Mouse (Mus musculus) kidney, adult 18-20 months (tissue): ENCODE results near the gene Dennd2d.
A peak's percentile ranks its signal among the peaks of the same experiment; 100 is the strongest.

Experiments used
- DNase-seq: peaks from one replicate; pipeline ENCODE4 v3.0.0; 2021

The Dennd2d gene

DNA sequence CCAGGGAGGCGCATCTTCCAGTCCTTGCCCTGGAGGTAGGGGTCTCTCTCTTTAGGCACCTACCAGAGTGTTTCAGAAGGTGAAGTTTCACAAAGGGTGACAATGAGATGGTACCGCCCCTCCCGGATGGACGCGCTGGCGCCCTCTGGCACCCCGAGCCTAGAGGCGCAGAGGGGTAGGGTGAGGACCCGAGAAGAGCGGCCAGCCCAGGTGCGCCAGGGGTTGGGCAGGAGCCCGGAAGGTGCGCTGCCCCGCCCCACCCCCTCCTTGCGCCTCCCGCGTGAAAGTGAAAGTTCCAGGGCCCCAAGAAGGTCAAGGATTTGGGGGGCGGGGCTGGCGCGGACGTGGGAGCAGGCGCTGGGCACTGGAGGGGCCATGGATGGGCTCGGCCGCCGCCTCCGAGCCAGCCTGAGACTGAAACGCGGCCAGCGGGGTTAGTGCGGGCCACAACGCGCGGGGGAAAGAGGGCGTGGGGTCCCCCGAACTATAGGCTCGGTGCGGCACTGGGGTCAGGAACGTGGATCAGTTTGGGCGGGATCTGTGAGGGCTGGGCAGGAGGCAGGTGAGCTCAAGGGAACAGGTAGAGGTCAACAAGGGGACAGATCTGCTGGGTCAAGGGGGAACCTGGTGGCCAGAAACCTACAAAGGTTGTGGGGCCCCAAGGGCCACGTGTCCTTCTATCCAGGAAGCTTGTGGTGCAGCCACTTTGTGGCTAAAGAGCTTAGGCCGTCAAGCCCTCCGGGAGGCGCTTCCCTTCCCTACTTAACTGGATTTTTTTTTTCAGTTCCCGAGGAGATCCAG is at the start of gene Dennd2d:
Gene Dennd2d, plus strand, starts transcription at position 125 of the 801 bp plus-strand sequence.
- peak; percentile 64 for DNase-seq

DNA sequence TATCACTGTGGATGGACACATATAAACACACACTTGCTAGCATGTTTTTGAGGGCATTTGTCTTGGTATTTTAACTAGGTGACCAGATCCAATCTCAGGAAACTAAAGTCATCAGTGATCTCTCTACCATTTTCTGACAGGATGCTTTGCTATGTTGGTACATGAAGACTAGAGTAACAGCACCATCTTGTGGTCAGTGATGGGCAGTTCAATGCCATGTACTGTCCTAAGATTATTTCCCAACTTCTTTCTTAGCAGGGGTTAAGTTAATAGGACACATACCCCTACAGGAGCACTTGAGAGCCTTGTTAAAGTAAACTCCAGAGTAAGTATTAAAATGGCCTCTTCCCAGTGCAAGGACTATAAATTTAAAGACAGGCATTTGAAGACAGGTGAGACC is 33.6 kb upstream of the Dennd2d start:
- peak; percentile 7 for DNase-seq

DNA sequence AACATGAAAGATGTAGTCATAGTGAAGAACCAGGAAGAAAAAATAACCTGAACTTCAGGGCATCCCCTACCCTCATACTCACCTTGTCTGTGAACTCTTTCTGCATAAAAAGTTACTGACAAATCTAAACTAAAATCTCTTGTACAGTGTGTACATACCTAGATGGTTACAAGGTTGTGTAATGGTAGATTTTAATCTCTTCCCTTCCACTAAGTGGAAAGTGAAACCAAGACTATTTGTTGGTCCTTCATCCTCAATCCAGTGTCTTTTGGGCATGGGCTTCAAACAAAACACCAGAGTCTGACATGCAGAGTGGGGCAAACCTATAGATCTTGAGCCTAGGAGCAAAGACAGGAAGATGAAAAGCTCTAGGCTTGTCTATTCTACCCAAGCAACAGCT is 33.2 kb upstream of the Dennd2d start:
- DNase-seq: no peak

DNA sequence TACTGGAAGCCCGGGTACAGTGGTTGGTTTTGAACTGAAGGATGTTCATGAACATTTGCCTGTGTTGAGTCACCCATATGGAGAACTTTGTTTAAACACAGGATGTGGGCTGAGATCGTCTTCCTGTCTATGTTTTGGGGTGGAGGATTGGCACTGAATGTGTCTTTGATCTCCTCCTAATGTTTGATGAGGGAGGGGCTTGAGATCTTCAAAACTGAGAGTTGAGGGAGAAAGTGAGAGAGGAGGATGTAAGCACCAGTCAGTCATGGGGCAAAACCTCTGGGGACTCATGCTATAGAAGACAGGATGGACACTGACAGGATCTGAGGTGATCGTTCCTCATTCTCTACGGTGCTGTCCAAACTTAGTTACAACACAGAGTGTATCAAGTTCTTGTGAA is 32.6 kb upstream of the Dennd2d start:
- DNase-seq: no peak

DNA sequence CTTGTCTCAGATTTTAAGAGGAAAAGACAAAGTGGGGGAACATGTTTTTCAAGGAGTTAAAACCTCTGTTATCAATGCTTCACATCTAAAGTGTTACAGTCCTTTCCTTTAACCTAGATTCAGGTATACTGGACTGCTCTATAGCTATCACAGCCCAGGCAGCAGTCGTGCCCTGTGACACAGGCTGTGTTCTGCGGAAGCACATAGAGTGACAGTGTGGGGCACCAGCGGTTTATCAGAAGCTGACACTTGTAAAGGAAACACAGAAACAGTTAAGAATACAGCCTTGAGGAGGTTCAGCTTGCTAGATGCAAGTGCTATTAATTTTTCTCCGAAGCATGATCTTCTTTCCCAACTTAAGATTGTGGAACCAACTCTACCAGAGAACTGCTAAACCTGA is 29.6 kb upstream of the Dennd2d start:
- DNase-seq: no peak

DNA sequence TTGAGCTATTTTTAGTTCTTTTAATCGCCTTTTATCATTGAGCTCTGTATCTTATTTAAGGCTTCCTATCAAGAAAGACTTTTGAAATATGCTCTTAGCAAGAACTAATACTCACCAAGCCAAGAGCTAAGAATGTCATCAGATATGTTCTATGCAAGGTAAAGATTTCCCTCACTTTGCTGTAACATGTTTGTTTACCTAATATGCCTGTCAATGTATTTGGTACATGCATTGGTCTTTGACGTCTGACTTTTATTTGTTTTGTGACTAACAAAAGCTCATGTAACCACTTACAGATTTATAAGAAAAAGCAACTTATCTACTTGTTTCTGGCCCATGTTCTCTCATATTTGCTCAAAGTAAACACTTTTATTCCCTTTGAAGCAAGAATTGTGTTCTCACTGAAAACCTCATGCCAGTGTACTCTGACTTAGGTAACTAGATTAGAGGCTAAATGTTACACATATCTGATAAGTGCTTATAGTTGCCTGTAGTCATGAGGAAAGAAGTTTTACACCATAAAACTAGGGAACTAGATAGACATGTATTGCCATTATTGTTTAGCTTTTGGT is 24.8 kb upstream of the Dennd2d start:
- DNase-seq: no peak

DNA sequence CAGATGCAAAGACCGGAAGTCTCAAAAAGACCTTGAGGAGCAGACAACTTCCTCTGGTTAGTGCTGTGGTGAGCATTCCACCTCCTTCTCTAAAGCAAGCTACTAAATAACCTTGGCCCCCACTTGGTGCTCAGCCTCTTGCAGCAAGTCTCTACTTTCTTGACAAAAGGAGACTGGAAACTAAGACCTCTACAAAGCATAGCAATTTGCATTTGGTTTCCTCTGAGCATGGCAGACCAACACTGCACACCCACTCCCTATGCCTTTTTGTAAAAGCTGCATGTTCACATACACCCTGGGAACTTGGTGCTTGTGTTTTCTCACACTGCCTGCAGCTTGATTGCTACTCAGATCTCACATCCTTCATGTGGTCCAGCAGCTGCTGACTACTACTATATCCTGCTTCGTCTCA is 20.1 kb upstream of the Dennd2d start:
- DNase-seq: no peak

DNA sequence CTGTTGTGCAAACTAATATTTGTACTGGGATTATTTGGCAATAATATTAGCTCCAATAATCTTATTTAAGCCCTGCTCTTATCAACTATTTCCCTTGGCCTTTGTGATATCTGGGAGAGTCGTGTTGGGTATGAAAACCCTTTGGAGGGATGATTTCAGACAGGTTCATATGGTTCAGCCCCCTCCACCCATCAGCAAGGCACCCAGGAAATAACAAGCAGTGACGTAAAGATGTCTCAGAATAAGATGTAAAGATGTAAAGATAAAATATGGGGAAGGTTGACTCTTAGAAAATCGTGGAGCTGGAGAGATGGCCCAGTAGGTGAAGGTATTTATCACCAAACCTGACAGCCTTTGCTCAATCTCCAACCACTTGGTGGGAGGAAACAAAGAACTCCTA is 19.7 kb upstream of the Dennd2d start:
- no peak for DNase-seq

DNA sequence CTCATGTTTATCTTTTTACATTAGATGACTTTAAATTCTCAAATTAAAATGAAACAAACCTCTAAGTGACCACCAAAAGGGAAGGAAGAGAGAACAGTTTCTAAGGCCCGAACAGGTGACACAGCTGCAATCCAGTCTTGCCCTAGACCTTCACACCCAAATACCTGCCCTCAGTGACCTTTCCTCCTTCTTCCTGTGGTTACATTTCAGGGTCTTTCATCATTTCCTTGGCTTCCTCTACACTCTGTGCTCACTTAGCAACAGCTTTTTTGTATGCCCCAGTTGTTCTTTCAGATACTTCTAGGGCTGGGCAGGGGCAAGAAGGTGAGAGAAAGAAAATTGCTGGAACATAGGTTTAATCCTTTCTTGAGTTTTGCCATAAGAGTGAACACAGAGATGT is 17.5 kb upstream of the Dennd2d start:
- no peak for DNase-seq

DNA sequence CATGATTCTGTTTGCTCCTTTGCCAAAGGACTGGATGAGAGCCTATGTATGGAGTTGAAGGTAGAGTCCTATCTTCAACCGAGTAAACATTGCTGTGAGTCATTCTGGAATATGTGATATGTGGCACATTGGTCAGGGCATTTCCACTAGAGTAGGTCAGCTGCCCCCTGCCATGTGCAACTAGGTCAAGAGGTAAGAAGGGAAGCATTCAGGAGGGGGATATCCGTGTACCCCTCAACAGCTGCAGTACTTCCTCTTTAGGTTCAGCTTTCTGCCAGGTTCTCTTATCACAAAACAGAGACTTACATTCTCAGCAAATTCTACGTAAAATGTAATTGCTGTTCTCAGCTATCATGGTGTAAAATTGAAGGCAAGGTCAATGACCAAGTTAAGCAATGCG is 8.0 kb upstream of the Dennd2d start:
- no peak for DNase-seq

DNA sequence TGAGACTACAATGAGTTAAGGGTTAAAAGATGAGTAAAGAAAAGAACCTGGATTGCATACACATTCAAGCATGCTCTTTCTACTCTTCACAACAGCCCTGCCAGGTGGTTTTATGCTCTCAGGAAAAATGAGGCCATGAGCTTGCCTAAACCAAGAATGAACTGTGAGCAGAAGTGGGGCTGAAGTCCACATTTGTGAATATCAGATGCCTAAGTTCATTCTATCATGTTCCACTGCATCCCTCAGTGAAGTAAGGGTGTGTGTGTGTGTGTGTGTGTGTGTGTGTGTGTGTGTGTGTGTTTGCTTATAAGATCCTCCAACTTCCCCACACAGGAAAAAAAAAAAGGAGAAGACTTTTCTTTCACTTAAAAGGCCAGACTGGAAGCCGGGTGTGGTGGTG is 5.3 kb upstream of the Dennd2d start:
- no peak for DNase-seq

DNA sequence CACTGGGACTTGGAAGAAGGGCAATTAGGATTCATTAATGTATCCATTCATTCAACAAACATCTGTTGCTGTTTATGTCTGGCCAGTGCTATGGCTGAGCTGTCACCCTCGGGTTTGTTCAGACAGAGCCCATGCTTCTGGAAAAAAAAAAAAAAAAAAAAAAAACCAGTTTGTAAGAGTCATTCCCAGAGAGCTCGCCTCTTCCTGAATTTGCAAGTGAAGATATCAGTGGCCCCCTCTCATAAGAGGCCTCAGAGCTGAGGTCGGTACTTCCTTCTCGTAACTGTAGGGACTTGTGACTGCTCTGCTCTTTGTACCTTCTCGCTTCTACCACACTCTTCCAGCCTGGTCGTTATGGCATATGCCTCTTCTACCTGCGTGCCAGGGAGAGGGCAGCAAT is 1.1 kb downstream of the Dennd2d start:
- DNase-seq: no peak

DNA sequence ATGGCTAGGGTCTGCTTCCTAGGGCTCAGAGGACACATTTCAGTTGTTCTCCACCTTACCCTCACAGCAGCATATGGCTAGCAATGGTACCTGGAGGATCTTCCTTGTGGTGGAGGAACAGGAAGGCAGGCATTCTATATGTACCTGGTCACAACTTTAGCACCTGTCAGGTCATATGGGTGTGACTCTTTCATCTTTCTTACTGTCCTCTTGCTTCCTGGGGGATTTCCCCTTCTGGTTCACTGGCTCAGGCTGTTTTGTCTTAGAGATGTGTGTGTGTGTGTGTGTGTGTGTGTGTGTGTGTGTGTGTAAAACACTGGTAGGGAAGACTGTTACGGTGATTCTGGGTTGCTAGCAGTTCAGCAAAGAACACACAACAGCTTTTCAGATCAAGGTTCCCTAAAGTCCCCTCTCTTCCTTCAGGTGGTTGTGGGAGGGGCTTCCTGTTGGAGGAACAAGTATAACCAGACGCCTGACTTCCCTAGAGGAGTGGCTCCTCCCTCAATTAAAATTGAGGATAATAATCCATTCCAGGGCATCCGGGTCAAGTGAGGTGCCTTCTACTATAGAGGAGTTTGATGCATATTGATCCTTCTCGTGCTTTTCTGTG is 1.7 kb downstream of the Dennd2d start:
- no peak for DNase-seq

DNA sequence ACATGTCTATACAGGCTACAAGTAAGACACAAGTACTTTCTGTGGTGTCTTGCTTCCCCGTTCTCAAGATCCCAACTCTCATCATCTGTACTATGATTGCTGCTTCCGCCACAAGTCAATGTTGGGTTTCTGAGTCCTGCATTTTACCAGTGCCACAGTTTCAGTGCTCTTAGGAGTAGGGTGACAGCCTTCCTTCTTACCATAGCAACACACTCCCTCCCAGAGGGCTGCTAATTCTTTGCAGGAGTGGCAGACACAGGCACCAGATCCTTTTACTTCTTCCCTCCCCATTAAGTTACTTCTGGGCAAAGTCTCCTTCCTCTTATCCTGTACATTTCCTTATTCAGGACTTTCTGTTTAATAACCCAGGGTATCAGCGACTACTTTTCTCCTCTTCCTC is 2.7 kb downstream of the Dennd2d start:
- DNase-seq: no peak

DNA sequence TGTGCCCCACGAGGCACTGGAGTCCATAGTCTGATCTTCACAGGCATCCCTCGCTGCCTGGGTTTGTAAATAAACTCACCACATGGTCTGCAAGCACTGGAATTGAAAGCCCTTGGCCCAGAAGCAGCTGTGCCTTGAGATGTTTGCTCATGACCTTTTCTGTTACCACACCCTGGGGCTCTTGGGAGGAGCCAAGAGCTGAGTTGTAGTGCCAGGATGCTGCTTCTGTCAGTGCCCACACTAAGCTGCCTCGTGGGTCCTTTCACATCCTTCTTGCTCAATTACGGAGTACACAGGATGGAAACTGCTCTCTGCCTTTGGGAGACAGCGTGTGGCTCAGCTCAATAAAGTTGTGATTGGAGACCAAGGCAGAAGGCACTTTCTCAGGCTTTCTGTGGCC is 3.6 kb downstream of the Dennd2d start:
- DNase-seq: no peak

DNA sequence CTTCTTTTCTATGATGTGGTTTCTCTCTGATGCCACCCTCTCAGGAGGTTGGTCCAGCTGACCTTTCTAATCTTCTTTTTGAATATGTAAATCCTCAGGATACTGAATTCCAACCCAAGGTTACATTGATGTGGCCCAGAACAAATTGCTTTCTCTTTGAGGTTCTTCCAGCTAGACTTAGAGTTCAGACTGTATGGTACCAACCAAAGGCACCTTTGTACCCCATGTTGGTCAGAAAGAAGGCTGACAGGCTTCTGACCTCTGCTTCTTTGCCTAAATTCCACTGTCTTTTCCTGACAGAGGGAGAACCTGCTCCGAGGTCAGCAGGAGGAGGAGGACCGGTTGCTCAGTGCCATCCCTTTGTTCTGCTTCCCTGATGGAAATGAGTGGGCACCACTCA is 5.3 kb downstream of the Dennd2d start:
- no peak for DNase-seq

DNA sequence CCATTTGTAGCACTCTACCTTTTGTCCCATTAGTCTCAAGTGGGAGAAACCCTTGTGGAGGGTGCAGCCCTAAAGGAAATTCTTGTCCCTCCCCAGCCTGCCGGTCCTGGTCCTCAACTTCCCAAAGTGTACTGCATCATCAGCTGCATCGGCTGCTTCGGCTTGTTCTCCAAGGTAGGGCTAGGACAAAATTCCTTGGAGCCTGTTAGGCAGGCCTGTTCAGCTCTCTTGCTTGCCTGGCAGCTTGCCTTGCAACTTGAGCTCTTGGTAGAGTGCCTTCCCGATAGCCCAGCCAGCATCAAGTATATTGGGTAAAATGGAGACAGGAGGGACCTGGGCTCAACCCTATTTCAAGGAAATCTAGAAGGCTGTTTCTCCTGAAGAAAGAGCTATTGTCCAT is 8.0 kb downstream of the Dennd2d start:
- DNase-seq: no peak

DNA sequence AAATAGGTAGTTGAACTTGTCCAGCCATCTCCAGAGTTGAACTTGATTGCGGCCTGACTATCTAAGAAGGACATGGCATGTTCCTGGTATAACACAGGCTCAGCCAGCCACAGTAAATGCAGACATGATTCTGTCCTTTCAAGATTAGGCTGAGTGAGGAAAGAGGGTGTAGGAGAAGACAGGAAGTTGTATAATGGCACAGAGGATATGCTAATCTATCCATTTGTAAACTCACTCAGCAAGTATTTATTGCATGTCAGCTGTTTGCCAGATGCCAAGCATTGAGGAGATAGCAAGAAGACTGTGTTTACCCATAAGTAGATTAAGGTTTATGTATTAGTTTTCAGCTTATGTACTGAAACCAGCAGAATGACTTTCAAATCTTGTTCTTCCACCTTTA is 10.5 kb downstream of the Dennd2d start:
- DNase-seq: no peak

DNA sequence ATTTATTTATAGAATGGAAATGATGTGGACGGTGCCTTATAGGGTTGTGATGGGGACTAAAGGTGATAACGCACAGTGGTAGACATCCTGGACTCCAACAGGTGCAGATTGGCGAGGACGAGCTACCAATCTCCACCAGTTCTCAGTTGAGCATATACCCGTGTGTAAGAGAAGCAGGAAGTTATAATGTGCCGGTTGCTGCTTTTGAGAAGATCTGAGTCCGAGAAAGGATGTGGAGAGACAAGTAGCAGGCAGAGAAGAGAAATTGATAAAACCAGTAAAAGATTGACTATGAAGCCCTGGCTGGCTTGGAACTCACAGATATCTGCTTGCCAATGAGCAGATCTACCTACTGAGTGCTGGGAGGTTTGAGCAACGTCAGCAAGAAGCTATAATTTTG is 11.0 kb downstream of the Dennd2d start:
- no peak for DNase-seq

DNA sequence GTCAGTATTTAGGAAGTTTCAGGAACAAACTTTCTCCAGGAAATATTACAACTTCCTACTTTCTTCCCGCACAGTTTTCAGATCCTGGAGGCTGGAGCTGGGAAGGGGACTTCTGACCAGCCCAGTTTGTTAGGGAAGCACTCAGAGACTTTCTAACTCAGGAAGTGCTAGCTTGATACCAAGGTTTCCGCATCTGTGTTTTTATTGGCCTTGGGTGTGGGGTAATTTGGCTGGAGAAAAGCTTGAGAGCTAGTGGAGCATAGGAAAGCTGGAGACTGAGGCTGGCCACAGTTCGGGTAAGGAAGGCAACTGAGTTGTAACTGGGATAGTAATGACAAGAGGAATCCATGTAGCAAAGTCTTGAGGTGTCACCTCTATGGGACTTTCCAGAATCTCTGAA is 11.7 kb downstream of the Dennd2d start:
- DNase-seq: no peak

DNA sequence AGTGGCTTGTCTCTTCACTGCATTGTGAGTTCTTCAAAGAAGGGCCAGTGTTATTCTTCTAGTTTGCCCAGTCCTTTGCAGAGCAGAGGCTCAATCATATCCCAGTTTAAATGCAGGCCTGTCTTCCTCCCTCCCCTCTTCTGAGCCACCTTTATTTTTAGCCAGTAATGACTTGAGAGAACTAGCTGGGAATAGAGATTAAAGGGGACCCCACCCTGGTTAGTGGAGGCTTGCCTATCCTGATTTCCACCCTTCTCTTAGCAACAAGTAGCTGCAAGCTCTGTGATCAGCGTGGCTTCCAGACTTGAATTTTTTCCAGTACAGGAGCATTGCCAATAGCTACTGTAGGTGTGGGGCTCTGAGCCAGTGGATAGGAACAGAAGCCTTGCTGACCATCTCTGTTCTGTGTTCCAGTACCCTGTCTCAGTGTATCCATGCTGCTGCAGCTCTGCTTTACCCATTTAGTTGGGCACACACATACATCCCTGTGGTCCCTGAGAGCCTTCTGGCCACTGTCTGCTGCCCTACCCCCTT is 12.3 kb downstream of the Dennd2d start:
- no peak for DNase-seq

DNA sequence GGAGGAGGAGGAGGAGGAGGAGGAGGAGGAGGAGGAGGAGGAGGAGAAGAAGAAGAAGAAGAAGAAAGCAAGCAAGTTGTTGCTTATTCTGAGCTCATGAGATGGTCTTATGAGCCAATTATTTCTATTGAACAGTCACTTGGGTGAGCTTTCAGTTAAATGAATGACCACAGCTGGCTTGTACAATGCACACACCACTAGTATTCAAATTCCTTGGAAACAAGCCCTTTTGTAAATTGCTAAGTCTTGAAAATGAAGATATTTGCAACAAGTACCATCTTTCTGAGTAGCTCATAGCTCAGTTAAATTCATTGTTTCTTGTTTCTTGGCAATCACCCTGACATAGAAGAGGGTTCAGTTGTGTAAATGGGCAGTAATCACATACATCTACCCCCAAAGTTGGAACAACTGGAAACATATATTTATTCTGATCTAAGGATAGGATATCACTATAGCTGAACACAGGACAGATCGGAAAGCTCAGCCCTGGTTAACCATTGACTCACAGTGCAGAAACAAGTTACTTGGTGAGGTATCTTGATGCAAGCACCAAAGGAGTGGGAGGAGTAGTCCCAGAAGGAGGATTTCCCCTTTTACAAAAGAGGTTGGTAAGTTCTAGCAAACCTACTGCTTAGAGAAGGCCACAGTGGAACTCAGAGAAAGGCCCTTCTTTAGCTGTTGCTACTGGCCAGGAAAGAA is 13.3 kb downstream of the Dennd2d start:
- no peak for DNase-seq

DNA sequence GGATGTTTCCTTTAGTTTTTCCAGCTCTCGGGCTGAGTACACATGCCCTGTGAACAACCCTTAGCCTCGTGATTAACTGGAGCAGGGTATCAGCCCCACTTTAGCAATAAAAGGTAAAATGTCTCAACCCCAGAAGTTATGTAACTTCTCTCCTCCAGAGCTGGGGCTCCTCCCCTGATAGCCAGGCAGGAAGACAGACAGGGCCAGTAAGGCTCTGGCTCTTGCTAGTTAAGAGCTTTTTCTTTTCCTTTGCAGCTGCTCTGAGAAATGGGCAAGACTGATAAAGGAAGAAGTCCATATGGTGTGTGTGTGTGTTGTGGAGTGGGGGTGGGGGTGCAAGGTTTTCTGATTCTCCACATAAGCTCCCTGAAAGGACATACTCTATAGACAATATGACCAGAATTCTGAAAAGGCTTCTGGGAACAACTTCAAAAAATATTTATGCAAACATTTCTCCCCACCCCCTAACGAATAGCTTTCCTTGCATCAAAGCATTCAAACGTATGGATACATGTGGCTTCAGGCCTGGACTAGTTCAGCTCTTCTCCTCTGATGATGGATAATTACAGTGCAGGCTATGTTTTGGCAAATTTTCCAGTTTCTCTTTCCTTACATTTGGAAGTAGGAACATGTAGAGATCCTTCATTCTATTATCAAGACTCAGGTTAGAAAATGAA is 14.0 kb downstream of the Dennd2d start:
- no peak for DNase-seq
